Mouse (Mus musculus) thymus, adult 2 months (tissue): ENCODE results near the gene Sh2b2.

Experiments
- CTCF ChIP-seq: fragments of 200-500 bp; IDR thresholded peaks from 2 replicates; pipeline ENCODE4 v1.5.1; 2012; ENCODE audit warnings: mild to moderate bottlenecking, control low read depth, low read length, moderate library complexity, borderline replicate concordance; ENCODE audit not compliant: control insufficient read depth, poor library complexity, insufficient read depth; ENCODE audit errors: extremely low read depth
- POLR2A ChIP-seq: fragments of 200-500 bp; IDR thresholded peaks from 2 replicates; pipeline ENCODE4 v1.6.1; 2012; ENCODE audit warnings: mild to moderate bottlenecking, low read length, control low read depth, moderate library complexity; ENCODE audit not compliant: control insufficient read depth, poor library complexity, insufficient read depth; ENCODE audit errors: extremely low read depth

- TF ChIP-seq POLR2A (no peak), CTCF (no peak)
Observed at GRCm38 (mm10) chr5:136292361-136292760, 46.0 kb upstream of the Sh2b2 start.
